Mouse (Mus musculus): ENCODE measurements around the gene Dnaic2. TPM values are rescaled to one million over a fixed set of nuclear protein-coding genes. Genes with fewer than 3 reads are reported as not detected.

Dnaic2 gene
- total RNA-seq (2021): under 1 TPM in 1 of 2 experiments, not detected in 1; 0.46 TPM
- long read RNA-seq, experiment 1, partial matches to known transcripts: 0 of 1 reads
- long read RNA-seq, experiment 1, other reads (novel, unspliced or antisense): 1 of 1 reads
- long read RNA-seq, experiment 2: 0 reads

GRCm38 (mm10) chr11:114726965-114727825 is at the start of gene Dnaic2:
Dnaic2 (plus strand) TSS chr11:114727408.
- peak; percentile 76 to 87 for DNase-seq

GRCm38 (mm10) chr11:114679582-114679981 is 47.6 kb upstream of the Dnaic2 start:
- peak; percentile 40 to 72 for DNase-seq

GRCm38 (mm10) chr11:114680291-114680690 is 46.9 kb upstream of the Dnaic2 start:
- peak; percentile 39 to 65 for DNase-seq

- DNase-seq: no peak
These were observed 46.2 kb upstream of the Dnaic2 start for GRCm38 (mm10) chr11:114681054-114681453.

- no peak for DNase-seq
These were observed 44.8 kb upstream of the Dnaic2 start for GRCm38 (mm10) chr11:114682321-114682900.

- DNase-seq: no peak
These were observed 44.0 kb upstream of the Dnaic2 start for GRCm38 (mm10) chr11:114683029-114683721.

GRCm38 (mm10) chr11:114683722-114684621 is 43.2 kb upstream of the Dnaic2 start:
- no peak for DNase-seq

GRCm38 (mm10) chr11:114684627-114685373 is 42.4 kb upstream of the Dnaic2 start:
- DNase-seq: no peak

GRCm38 (mm10) chr11:114685526-114686040 is 41.6 kb upstream of the Dnaic2 start:
- no peak for DNase-seq

GRCm38 (mm10) chr11:114686221-114686959 is 40.8 kb upstream of the Dnaic2 start:
- DNase-seq: no peak

- no peak for DNase-seq
These were observed 39.5 kb upstream of the Dnaic2 start for GRCm38 (mm10) chr11:114687574-114688188.

- DNase-seq: no peak
These were observed 38.5 kb upstream of the Dnaic2 start for GRCm38 (mm10) chr11:114688729-114689128.

GRCm38 (mm10) chr11:114690192-114690591 is 37.0 kb upstream of the Dnaic2 start:
- no peak for DNase-seq

- no peak for DNase-seq
These were observed 35.6 kb upstream of the Dnaic2 start for GRCm38 (mm10) chr11:114691454-114692182.

GRCm38 (mm10) chr11:114692601-114693000 is 34.6 kb upstream of the Dnaic2 start:
- DNase-seq: no peak

GRCm38 (mm10) chr11:114693456-114693855 is 33.8 kb upstream of the Dnaic2 start:
- DNase-seq: no peak

GRCm38 (mm10) chr11:114694451-114694850 is 32.8 kb upstream of the Dnaic2 start:
- no peak for DNase-seq

- DNase-seq: peak; percentile 46 to 59
These were observed 28.7 kb upstream of the Dnaic2 start for GRCm38 (mm10) chr11:114698496-114698895.

GRCm38 (mm10) chr11:114699511-114699910 is 27.7 kb upstream of the Dnaic2 start:
- peak; percentile 83 to 92 for DNase-seq
